Mouse (Mus musculus) intestine, postnatal 0 days (tissue): ENCODE measurements at regions not wholly inside any gene's neighbourhood (a gene's known extent, or its start where the extent isn't known, plus 50 kb on each side); places are given as distances from the start of the nearest gene placed in this dataset.
"Not testable (repeated sequence)": the region's sequence is repeated elsewhere in the genome, so short reads cannot be mapped to it uniquely, and the experiment has no call there.

Experiments
- ATAC-seq: fragments of 200-750 bp; cut with Nextera tagmentation; 2 replicates; pipeline ENCODE4 v1.8.0; 2017; ENCODE audit warnings: mild to moderate bottlenecking, moderate TSS enrichment, moderate library complexity
- H3K27ac ChIP-seq: fragments of 300-500 bp; sonication (generic); 2 replicates; pipeline ENCODE4 v1.5.1; 2014; ENCODE audit warnings: mild to moderate bottlenecking, low read depth, low read length, moderate library complexity
- H3K27me3 ChIP-seq: fragments of 300-500 bp; sonication (generic); replicated peaks from 2 replicates; pipeline ENCODE4 v1.6.1; 2014; ENCODE audit warnings: low read length, mixed read lengths; ENCODE audit not compliant: control insufficient read depth, insufficient read depth
- H3K36me3 ChIP-seq: fragments of 300-500 bp; sonication (generic); 2 replicates; pipeline ENCODE4 v1.6.1; 2014; ENCODE audit warnings: mild to moderate bottlenecking, moderate library complexity; ENCODE audit not compliant: control insufficient read depth, insufficient read depth
- H3K4me1 ChIP-seq: fragments of 300-500 bp; sonication (generic); replicated peaks from 2 replicates; pipeline ENCODE4 v1.6.1; 2014; ENCODE audit warnings: antibody characterized with exemption, low read length, mixed read lengths; ENCODE audit not compliant: control insufficient read depth, insufficient read depth
- H3K4me2 ChIP-seq: fragments of 300-500 bp; sonication (generic); replicated peaks from 2 replicates; pipeline ENCODE4 v1.6.1; 2014; ENCODE audit warnings: low read depth, mild to moderate bottlenecking, moderate library complexity
- H3K4me3 ChIP-seq: fragments of 300-500 bp; sonication (generic); 2 replicates; pipeline ENCODE4 v1.5.1; 2014; ENCODE audit warnings: low read depth, low read length
- H3K9ac ChIP-seq: fragments of 300-500 bp; sonication (generic); 2 replicates; pipeline ENCODE4 v1.6.1; 2014; ENCODE audit warnings: mild to moderate bottlenecking, low read depth, low read length
- H3K9me3 ChIP-seq: fragments of 300-500 bp; sonication (generic); 2 replicates; pipeline ENCODE4 v1.6.1; 2016; ENCODE audit warnings: mixed run types; ENCODE audit not compliant: control insufficient read depth
- CTCF ChIP-seq: sonication (generic); IDR thresholded peaks from 2 replicates; pipeline ENCODE4 v1.5.1; 2016; ENCODE audit warnings: low read depth, mild to moderate bottlenecking, control low read depth, antibody characterized with exemption, moderate library complexity
- WGBS: fragments of 180-500 bp; shearing (Covaris S2); extraction: QIAGEN DNeasy Blood & Tissue Kit; methylation state at CpG from one replicate; pipeline ENCODE4 v1.1.7; 2014; 5-methylcytosine and 5-hydroxymethylcytosine counted together

DNA sequence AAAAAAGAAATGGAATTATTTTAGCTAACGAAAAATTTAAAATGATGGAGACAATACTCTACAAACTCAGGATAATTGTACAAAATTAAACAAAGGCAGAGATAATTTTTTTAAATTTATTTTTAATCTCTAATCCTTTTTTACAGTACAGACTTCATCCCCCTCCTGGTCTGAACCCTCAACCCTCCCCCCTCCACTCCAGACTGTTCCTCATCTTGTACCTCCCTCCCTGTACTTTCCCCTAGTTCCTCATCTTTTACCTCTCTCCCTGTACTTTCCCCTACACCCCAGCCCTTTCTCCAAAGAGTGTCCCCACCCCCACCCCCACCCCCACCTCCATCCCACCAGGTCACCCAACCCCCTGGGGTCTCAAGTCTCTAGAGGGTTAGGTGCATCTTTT is 249.0 kb upstream of the Tusc1 start:
- no peaks in the 10 kb centered on the region for H3K27me3 ChIP-seq
- no peak overlapping the region for H3K27ac ChIP-seq
- no peaks in the 10 kb centered on the region for H3K36me3 ChIP-seq
- TF ChIP-seq CTCF, result no peak
- H3K4me3 ChIP-seq, result no peak overlapping the region
- H3K4me2 ChIP-seq, result no peak overlapping the region
- no peaks in the 10 kb centered on the region for H3K9me3 ChIP-seq
- ATAC-seq, result no peak
- H3K9ac ChIP-seq, result no peak overlapping the region
- 92% methylated on average over 1 of the region's 1 CpGs for WGBS
- H3K4me1 ChIP-seq, result no peaks in the 10 kb centered on the region

- TF ChIP-seq CTCF, result no peak
- H3K27ac ChIP-seq, result no peak overlapping the region
- no peak overlapping the region for H3K9ac ChIP-seq
- no peaks in the 10 kb centered on the region for H3K9me3 ChIP-seq
- H3K27me3 ChIP-seq, result no peaks in the 10 kb centered on the region
- WGBS, result 72% methylated on average over 4 of the region's 4 CpGs
- no peaks in the 10 kb centered on the region for H3K4me1 ChIP-seq
- no peak overlapping the region for H3K4me3 ChIP-seq
- no peak for ATAC-seq
- no peaks in the 10 kb centered on the region for H3K36me3 ChIP-seq
- no peak overlapping the region for H3K4me2 ChIP-seq
Measured at GRCm38 (mm10) chr4:93583670-93584303, 248.5 kb upstream of the Tusc1 start.

DNA sequence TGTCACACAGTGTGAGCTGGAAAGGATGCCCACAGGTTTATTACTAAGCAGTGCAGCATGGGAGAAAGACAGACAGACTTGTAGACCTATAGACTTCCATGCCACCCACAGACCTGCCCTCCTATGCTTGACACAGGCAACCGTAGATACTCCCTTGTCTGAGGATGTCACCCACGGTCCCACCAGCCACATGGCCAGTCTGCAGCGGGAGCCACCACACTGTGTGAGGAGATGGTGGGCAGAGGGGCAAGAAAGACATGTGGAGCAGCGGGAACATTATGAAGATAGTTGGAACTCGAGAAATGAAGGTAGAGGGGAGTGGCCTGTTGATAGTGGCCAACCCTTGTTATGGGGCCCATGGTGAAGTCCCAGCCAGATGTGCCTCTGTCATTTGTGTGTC is 244.0 kb upstream of the Tusc1 start:
- no peaks in the 10 kb centered on the region for H3K9me3 ChIP-seq
- H3K4me1 ChIP-seq, result no peaks in the 10 kb centered on the region
- no peak for ATAC-seq
- WGBS, result 79% methylated on average over 5 of the region's 5 CpGs
- no peak overlapping the region for H3K4me3 ChIP-seq
- no peak overlapping the region for H3K27ac ChIP-seq
- no peaks in the 10 kb centered on the region for H3K27me3 ChIP-seq
- no peak overlapping the region for H3K4me2 ChIP-seq
- no peak overlapping the region for H3K9ac ChIP-seq
- TF ChIP-seq CTCF, result no peak
- no peaks in the 10 kb centered on the region for H3K36me3 ChIP-seq

GRCm38 (mm10) chr4:93567487-93568259 is 232.4 kb upstream of the Tusc1 start:
- H3K9ac ChIP-seq, result no peak overlapping the region
- H3K9me3 ChIP-seq, result no peaks in the 10 kb centered on the region
- no peaks in the 10 kb centered on the region for H3K4me1 ChIP-seq
- no peak for ATAC-seq
- no peaks in the 10 kb centered on the region for H3K27me3 ChIP-seq
- H3K4me3 ChIP-seq, result no peak overlapping the region
- no peak overlapping the region for H3K4me2 ChIP-seq
- H3K36me3 ChIP-seq, result no peaks in the 10 kb centered on the region
- TF ChIP-seq CTCF, result no peak
- H3K27ac ChIP-seq, result no peak overlapping the region
- WGBS, result 70% methylated on average over 5 of the region's 5 CpGs

- Histone ChIP-seq H3K9me3 (no peaks in the 10 kb centered on the region), H3K27ac (no peak overlapping the region), H3K4me2 (no peak overlapping the region), H3K9ac (no peak overlapping the region), H3K36me3 (no peaks in the 10 kb centered on the region), H3K27me3 (no peaks in the 10 kb centered on the region), H3K4me1 (no peaks in the 10 kb centered on the region), H3K4me3 (no peak overlapping the region)
- 80% methylated on average over 5 of the region's 5 CpGs for WGBS
- TF ChIP-seq CTCF, result no peak
- no peak for ATAC-seq
Measured at GRCm38 (mm10) chr4:93555787-93556760, 220.8 kb upstream of the Tusc1 start.

DNA sequence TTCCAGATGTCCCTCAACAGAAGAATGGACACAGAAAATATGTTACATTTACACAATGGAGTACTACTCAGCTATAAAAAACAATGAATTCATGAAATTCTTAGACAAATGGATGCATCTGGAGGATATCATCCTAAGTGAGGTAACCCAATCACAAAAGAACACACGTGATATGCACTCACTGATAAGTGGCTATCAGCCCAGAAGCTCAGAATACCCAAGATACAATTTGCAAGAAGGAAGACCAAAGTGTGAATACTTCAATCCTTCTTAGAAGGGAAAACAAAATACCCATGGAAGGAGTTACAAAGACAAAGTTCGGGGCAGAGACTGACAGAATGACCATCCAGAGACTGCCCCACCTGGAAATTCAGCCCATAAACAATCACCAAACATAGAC is 219.9 kb upstream of the Tusc1 start:
- WGBS, result 74% methylated on average over 2 of the region's 2 CpGs
- ATAC-seq, H3K4me1 ChIP-seq, H3K4me3 ChIP-seq, H3K36me3 ChIP-seq, H3K27me3 ChIP-seq, H3K9me3 ChIP-seq, H3K4me2 ChIP-seq, H3K9ac ChIP-seq, H3K27ac ChIP-seq: not testable (repeated sequence)
